ENCODE assay signal across 10 mouse cellular contexts in genomic region chr9:14839970-14840369, GRCm38 (mm10). TPM values are rescaled to one million over a fixed set of nuclear protein-coding genes. Genes with fewer than 3 reads are reported as not detected.
"Had no signal": no experiment of that assay in that cellular context is flagged by ENCODE, and none has a peak within 500 bp of the region (broad histone marks: within the 10 kb centered on the region; RNA-seq: fewer than 3 reads in every experiment).

No protein-coding gene starts in this region.

- H3K27me3 ChIP-seq: limb, embryonic 12.5 days; midbrain, embryonic 13.5 days; neural tube, embryonic 13.5 days; stomach, embryonic 15.5 days had no signal

- H3K27ac ChIP-seq: limb, embryonic 12.5 days; liver, embryonic 14.5 days; midbrain, embryonic 13.5 days; neural tube, embryonic 13.5 days; stomach, embryonic 15.5 days had no signal

- H3K9ac ChIP-seq: limb, embryonic 12.5 days; liver, embryonic 14.5 days; midbrain, embryonic 13.5 days; neural tube, embryonic 13.5 days; stomach, embryonic 15.5 days had no signal

- H3K4me3 ChIP-seq: limb, embryonic 12.5 days; midbrain, embryonic 13.5 days; neural tube, embryonic 13.5 days; stomach, embryonic 15.5 days had no signal

- DNase-seq: kidney, adult 8-10 months; layer of hippocampus, postnatal 36 days; lung, adult 18-20 months; thymus, postnatal 36 days had no signal

- H3K9me3 ChIP-seq: limb, embryonic 12.5 days; midbrain, embryonic 13.5 days; neural tube, embryonic 13.5 days; stomach, embryonic 15.5 days had no signal

- H3K4me2 ChIP-seq: limb, embryonic 12.5 days; midbrain, embryonic 13.5 days; neural tube, embryonic 13.5 days; stomach, embryonic 15.5 days had no signal

- H3K4me1 ChIP-seq: stomach, embryonic 15.5 days had no signal

RNA-seq across cellular contexts. Expression of gene Gpr83, which starts 20.0 kb away (rescaled TPM):
- polyA plus RNA-seq: liver, adult 2 months; liver, embryonic 14.5 days had no signal
